Comparison of ENCODE assay signal across 23 mouse cellular contexts in genomic region chr9:63580046-63580445, GRCm38 (mm10). TPM values are rescaled to one million over a fixed set of nuclear protein-coding genes. Genes with fewer than 3 reads are reported as not detected.
DNase-seq lines count a peak whose midpoint lies in the region; ATAC-seq and TF ChIP-seq lines count a peak whose summit lies in the region.
"Had no signal": no experiment of that assay in that cellular context is flagged by ENCODE, and none has a peak within 500 bp of the region (broad histone marks: within the 10 kb centered on the region; RNA-seq: fewer than 3 reads in every experiment).

No protein-coding gene starts in this region.

- no peak overlapping the region for H3K4me2 ChIP-seq in neural tube, embryonic 15.5 days

- H3K9ac ChIP-seq in neural tube, embryonic 15.5 days (replicated peaks): no peak overlapping the region

- DNase-seq in 3T3-L1 (ENCODE audit: low read depth, low spot score) (peak; percentile 89), NIH3T3 (ENCODE audit: low read depth) (peak; percentile 80)
- no peak for DNase-seq in cerebellum, postnatal 10 days
- DNase-seq in spleen, postnatal 14 days (ENCODE audit: low spot score in 2 of 2): no peak
- DNase-seq: adrenal gland, adult 2 months; adrenal gland, adult 8-10 months; adrenal gland, postnatal 10 days; adrenal gland, postnatal 14 days; adrenal gland, postnatal 25 days; adrenal gland, postnatal 36 days; cerebellum, adult 11 months; cerebellum, adult 11-12 months; cerebellum, adult 18-20 months; cerebellum, adult 2 months; cerebellum, adult 8-10 months had no signal

- no peak overlapping the region for H3K4me3 ChIP-seq in embryonic fibroblast, embryonic 13.5 days (ENCODE audit: insufficient read depth, low read length)
- H3K4me3 ChIP-seq in neural tube, embryonic 15.5 days (replicated peaks): no peak overlapping the region

- peaks cover 7% of the 10 kb centered on the region for H3K4me1 ChIP-seq in embryonic fibroblast, embryonic 13.5 days (ENCODE audit: control insufficient read depth, insufficient read depth, low read length)
- H3K4me1 ChIP-seq in neural tube, embryonic 15.5 days: no peaks in the 10 kb centered on the region

- 75% methylated on average over 2 of the region's 2 CpGs for WGBS in neural tube, embryonic 15.5 days

- no peak for TF ChIP-seq CTCF in embryonic fibroblast, embryonic 13.5 days (IDR thresholded peaks at IDR 0.05; ENCODE audit: borderline replicate concordance, insufficient read depth, low read length)

- H3K9me3 ChIP-seq in neural tube, embryonic 15.5 days (replicated peaks): no peaks in the 10 kb centered on the region
- H3K9me3 ChIP-seq: G1E had no signal

- H3K27ac ChIP-seq in embryonic fibroblast, embryonic 13.5 days (ENCODE audit: insufficient read depth, low read length): peak overlapping the region; percentile 62
- no peak overlapping the region for H3K27ac ChIP-seq in neural tube, embryonic 15.5 days (replicated peaks)

- H3K36me3 ChIP-seq in neural tube, embryonic 15.5 days: no peaks in the 10 kb centered on the region
- H3K36me3 ChIP-seq: G1E had no signal

- TF ChIP-seq POLR2A in embryonic fibroblast, embryonic 13.5 days (IDR thresholded peaks at IDR 0.05; ENCODE audit: low read depth, low read length): no peak

- no peak for ATAC-seq in neural tube, embryonic 15.5 days (ENCODE audit: low FRiP score)
- ATAC-seq: activated CD4-positive, CD25-positive, alpha-beta regulatory T cell, adult 4 months; CD4-positive, CD25-positive, alpha-beta regulatory T cell, adult 4 months; Patski had no signal

- H3K27me3 ChIP-seq in neural tube, embryonic 15.5 days (replicated peaks): no peaks in the 10 kb centered on the region
- H3K27me3 ChIP-seq: CH12.LX, Patski had no signal

RNA-seq across cellular contexts. Expression of gene Iqch, which starts 22.2 kb away (rescaled TPM):
- polyA plus RNA-seq in embryonic fibroblast, embryonic 13.5 days (2011; ENCODE audit: insufficient read length, low read depth, missing spikeins): not detected in 2 replicates
- polyA plus RNA-seq in neural tube, embryonic 15.5 days (2015; fragmentation: Nextera tagmentation; extraction: Ambion mirVana): 0.12 and 0.24 TPM in 2 replicates
- polyA plus RNA-seq: activated CD4-positive, CD25-positive, alpha-beta regulatory T cell, adult 4 months; adrenal gland, adult 2 months; C2C12; cerebellum, adult 2 months; G1E had no signal

RNA-seq across cellular contexts. Expression of gene Aagab, which starts 22.4 kb away (rescaled TPM):
- 16.2 and 18.2 TPM in 2 replicates for polyA plus RNA-seq in embryonic fibroblast, embryonic 13.5 days (2011; ENCODE audit: insufficient read length, low read depth, missing spikeins)
- 51.5 and 56.0 TPM in 2 replicates for polyA plus RNA-seq in neural tube, embryonic 15.5 days (2015; fragmentation: Nextera tagmentation; extraction: Ambion mirVana)

Comparison
In these comparisons a context has a peak if more than half of its experiments do, and no peak if none do; other contexts are left out.
1. DNase-seq: peak in 3T3-L1 (single experiment) and NIH3T3 (single experiment); none in cerebellum, postnatal 10 days (0 of 2) and spleen, postnatal 14 days (0 of 2).